In genomic region chr2:102129235-102129634, GRCm38 (mm10) we compare ENCODE assay signal across 14 mouse cellular contexts. TPM values are rescaled to one million over a fixed set of nuclear protein-coding genes. Genes with fewer than 3 reads are reported as not detected.
A peak's percentile ranks its signal among the peaks of the same experiment; 100 is the strongest.
DNase-seq lines count a peak whose midpoint lies in the region; ATAC-seq lines count a peak whose summit lies in the region.
"Had no signal": no experiment of that assay in that cellular context is flagged by ENCODE, and none has a peak within 500 bp of the region (broad histone marks: within the 10 kb centered on the region; RNA-seq: fewer than 3 reads in every experiment).

No protein-coding gene starts in this region.

- H3K4me2 ChIP-seq in limb, embryonic 13.5 days (replicated peaks): no peak overlapping the region
- no peak overlapping the region for H3K4me2 ChIP-seq in stomach, embryonic 14.5 days (replicated peaks; ENCODE audit: low read depth, low read length)
- H3K4me2 ChIP-seq: heart, embryonic 13.5 days; hindbrain, embryonic 15.5 days; liver, embryonic 13.5 days had no signal

- no peak for ATAC-seq in limb, embryonic 13.5 days (ENCODE audit: low FRiP score, low read depth)
- ATAC-seq in stomach, embryonic 14.5 days (ENCODE audit: insufficient number of reproducible peaks, insufficient read depth, low FRiP score, low read depth): no peak
- ATAC-seq: CD4-positive, CD25-positive, alpha-beta regulatory T cell, adult 4 months had no signal

- no peaks in the 10 kb centered on the region for H3K36me3 ChIP-seq in limb, embryonic 13.5 days
- peaks cover 3% of the 10 kb centered on the region; the same call in 1 of the 2 replicates for H3K36me3 ChIP-seq in limb, embryonic 10.5 days
- no peaks in the 10 kb centered on the region for H3K36me3 ChIP-seq in embryonic facial prominence, embryonic 10.5 days (replicated peaks)
- H3K36me3 ChIP-seq in stomach, embryonic 14.5 days (ENCODE audit: control insufficient read depth, insufficient read depth, low read length): no peaks in the 10 kb centered on the region
- H3K36me3 ChIP-seq: heart, embryonic 13.5 days; hindbrain, embryonic 15.5 days; liver, embryonic 13.5 days had no signal

- H3K9ac ChIP-seq in limb, embryonic 13.5 days: no peak overlapping the region
- no peak overlapping the region for H3K9ac ChIP-seq in stomach, embryonic 14.5 days (replicated peaks; ENCODE audit: low read depth, low read length)
- H3K9ac ChIP-seq: heart, embryonic 13.5 days; hindbrain, embryonic 15.5 days; liver, embryonic 13.5 days had no signal

- H3K4me1 ChIP-seq in limb, embryonic 13.5 days: peaks cover 86% of the 10 kb centered on the region
- H3K4me1 ChIP-seq in limb, embryonic 10.5 days: peaks cover 72% of the 10 kb centered on the region
- peaks cover 73% of the 10 kb centered on the region for H3K4me1 ChIP-seq in embryonic facial prominence, embryonic 10.5 days
- peaks cover 26% of the 10 kb centered on the region for H3K4me1 ChIP-seq in stomach, embryonic 14.5 days (ENCODE audit: control insufficient read depth, insufficient read depth, low read length)

- intact Hi-C loops in heart, postnatal 25 days (cut with DNase I): no loop called here

- no peaks in the 10 kb centered on the region for H3K27me3 ChIP-seq in limb, embryonic 13.5 days
- no peaks in the 10 kb centered on the region for H3K27me3 ChIP-seq in limb, embryonic 10.5 days (ENCODE audit: low read depth, poor library complexity, severe bottlenecking)
- H3K27me3 ChIP-seq in embryonic facial prominence, embryonic 10.5 days (replicated peaks; ENCODE audit: low read depth, poor library complexity, severe bottlenecking): no peaks in the 10 kb centered on the region
- H3K27me3 ChIP-seq in stomach, embryonic 14.5 days (ENCODE audit: control insufficient read depth, insufficient read depth, low read length): no peaks in the 10 kb centered on the region
- H3K27me3 ChIP-seq: heart, embryonic 13.5 days; hindbrain, embryonic 15.5 days; liver, embryonic 13.5 days had no signal

- no peak for DNase-seq in limb, embryonic 10.5 days (ENCODE audit: low spot score)
- DNase-seq in embryonic facial prominence, embryonic 10.5 days (ENCODE audit: low spot score): no peak
- DNase-seq in fat pad, adult 2 months (ENCODE audit: extremely low read depth, low read depth, low spot score): peak; percentile 85
- DNase-seq in heart, postnatal 25 days (ENCODE audit: low spot score): no peak
- no peak for DNase-seq in yolk sac, embryonic 10.5 days (ENCODE audit: low spot score)
- DNase-seq: cerebellum, adult 18-20 months; gastrocnemius, postnatal 25 days; liver, embryonic 13.5 days; spleen, adult 18-20 months had no signal

- no peaks in the 10 kb centered on the region for H3K9me3 ChIP-seq in limb, embryonic 13.5 days
- H3K9me3 ChIP-seq in limb, embryonic 10.5 days (replicated peaks): no peaks in the 10 kb centered on the region
- H3K9me3 ChIP-seq in embryonic facial prominence, embryonic 10.5 days: no peaks in the 10 kb centered on the region
- no peaks in the 10 kb centered on the region for H3K9me3 ChIP-seq in stomach, embryonic 14.5 days (ENCODE audit: control insufficient read depth, low read depth, low read length)
- H3K9me3 ChIP-seq: heart, embryonic 13.5 days; hindbrain, embryonic 15.5 days; liver, embryonic 13.5 days had no signal

- peak overlapping the region; percentile 39; the same call in 1 of the 2 replicates for H3K27ac ChIP-seq in limb, embryonic 13.5 days
- H3K27ac ChIP-seq in limb, embryonic 10.5 days: no peak overlapping the region
- H3K27ac ChIP-seq in embryonic facial prominence, embryonic 10.5 days (replicated peaks): peak overlapping the region; percentile 24
- peak overlapping the region; percentile 77; the same call in 1 of the 2 replicates for H3K27ac ChIP-seq in stomach, embryonic 14.5 days (ENCODE audit: low read length)
- H3K27ac ChIP-seq: liver, embryonic 13.5 days had no signal

- H3K4me3 ChIP-seq in limb, embryonic 13.5 days: no peak overlapping the region
- H3K4me3 ChIP-seq in limb, embryonic 10.5 days: no peak overlapping the region
- no peak overlapping the region for H3K4me3 ChIP-seq in embryonic facial prominence, embryonic 10.5 days
- H3K4me3 ChIP-seq in stomach, embryonic 14.5 days (ENCODE audit: low read depth, low read length): no peak overlapping the region
- H3K4me3 ChIP-seq: heart, embryonic 13.5 days; hindbrain, embryonic 15.5 days; liver, embryonic 13.5 days had no signal

- WGBS in limb, embryonic 13.5 days: 77% methylated on average over 4 of the region's 4 CpGs
- WGBS in limb, embryonic 10.5 days: 90% methylated on average over 4 of the region's 4 CpGs
- WGBS in embryonic facial prominence, embryonic 10.5 days: 88% methylated on average over 4 of the region's 4 CpGs
- WGBS in stomach, embryonic 14.5 days: 78% methylated on average over 4 of the region's 4 CpGs

RNA-seq across cellular contexts. Expression of gene Ldlrad3, which starts 57.0 kb away (rescaled TPM):
- polyA plus RNA-seq in limb, embryonic 13.5 days (2015; fragmentation: Nextera tagmentation; extraction: Ambion mirVana): 63.6 and 71.9 TPM in 2 replicates
- 60.3 and 64.1 TPM in 2 replicates for polyA plus RNA-seq in limb, embryonic 10.5 days (2016; fragmentation: Nextera tagmentation; extraction: Ambion mirVana)
- 56.0 and 56.5 TPM in 2 replicates for polyA plus RNA-seq in embryonic facial prominence, embryonic 10.5 days (2016; fragmentation: Nextera tagmentation; extraction: Ambion mirVana)
- 52.0 and 52.3 TPM in 2 replicates for polyA plus RNA-seq in stomach, embryonic 14.5 days (2014; fragmentation: Nextera tagmentation; extraction: Ambion mirVana)
- 1 to 10 TPM; 3.8 to 4.5 TPM for total RNA-seq in heart, postnatal 25 days (2021)
